Mouse (Mus musculus) myocyte (in vitro differentiated cells): ENCODE results near the gene Pou4f2.

Source experiments
- MYOG ChIP-seq, 3 experiments: IDR thresholded peaks; one replicate each; pipeline ENCODE4 v1.6.1; 2011; ENCODE audit warnings: control low read depth in 2 of 3, low read depth in 2 of 3, mild to moderate bottlenecking in 2 of 3; ENCODE audit not compliant: insufficient read length in 2 of 3, control insufficient read depth in 1 of 3, insufficient read depth in 1 of 3
- POLR2AphosphoS2 ChIP-seq: IDR thresholded peaks from one replicate; pipeline ENCODE4 v1.6.1; 2011; ENCODE audit warnings: low read depth, control low read depth; ENCODE audit not compliant: insufficient read length
- TCF12 ChIP-seq: IDR thresholded peaks from one replicate; pipeline ENCODE4 v1.6.1; 2011; ENCODE audit warnings: mild to moderate bottlenecking, control low read depth; ENCODE audit not compliant: poor library complexity, insufficient read depth, severe bottlenecking
- TCF3 ChIP-seq: IDR thresholded peaks from one replicate; pipeline ENCODE4 v1.6.1; 2011; ENCODE audit warnings: low read depth, control low read depth; ENCODE audit not compliant: insufficient read length

GRCm38 (mm10) chr8:78390756-78391155 is 45.7 kb downstream of the Pou4f2 start:
- TF ChIP-seq TCF12 (no peak), MYOG (IDR thresholded peaks at IDR 0.05; ENCODE audit: control insufficient read depth in 1 of 3, insufficient read depth in 1 of 3, insufficient read length in 2 of 3, low read depth in 2 of 3) (no peak), TCF3 (no peak), POLR2AphosphoS2 (no peak)
